Mouse (Mus musculus) neural tube, embryonic 10.5 days (tissue): ENCODE measurements around the gene Sp2.

ENCODE experiments used
- DNase-seq: peaks from one replicate; pipeline ENCODE4 v3.0.0-alpha.2; 2017; ENCODE audit warnings: low spot score; ENCODE audit errors: extremely low spot score

Sp2 gene

GRCm38 (mm10) chr11:96970341-96970740 is 12.4 kb downstream of the Sp2 start:
- no peak for DNase-seq

- DNase-seq, result no peak
Measured at GRCm38 (mm10) chr11:96969746-96970145, 13.0 kb downstream of the Sp2 start.

- no peak for DNase-seq
Measured at GRCm38 (mm10) chr11:96969280-96969722, 13.5 kb downstream of the Sp2 start.

- no peak for DNase-seq
Measured at GRCm38 (mm10) chr11:96968476-96968875, 14.3 kb downstream of the Sp2 start.

GRCm38 (mm10) chr11:96967544-96968269 is 15.1 kb downstream of the Sp2 start:
- no peak for DNase-seq

GRCm38 (mm10) chr11:96966914-96967543 is 15.7 kb downstream of the Sp2 start:
- no peak for DNase-seq

- no peak for DNase-seq
Measured at GRCm38 (mm10) chr11:96966172-96966571, 16.6 kb downstream of the Sp2 start.

- DNase-seq, result peak; percentile 86
Measured at GRCm38 (mm10) chr11:96963580-96963979, 19.2 kb downstream of the Sp2 start.

- DNase-seq, result no peak
Measured at GRCm38 (mm10) chr11:96957061-96957805, 25.5 kb downstream of the Sp2 start.

GRCm38 (mm10) chr11:96956009-96956724 is 26.6 kb downstream of the Sp2 start:
- no peak for DNase-seq

- no peak for DNase-seq
Measured at GRCm38 (mm10) chr11:96955094-96955493, 27.7 kb downstream of the Sp2 start.

GRCm38 (mm10) chr11:96952896-96953295 is 29.9 kb downstream of the Sp2 start:
- DNase-seq, result no peak

GRCm38 (mm10) chr11:96952426-96952825 is 30.3 kb downstream of the Sp2 start:
- DNase-seq, result no peak

- DNase-seq, result no peak
Measured at GRCm38 (mm10) chr11:96950767-96951166, 32.0 kb downstream of the Sp2 start.

- DNase-seq, result no peak
Measured at GRCm38 (mm10) chr11:96947849-96948248, 34.9 kb downstream of the Sp2 start.

GRCm38 (mm10) chr11:96946498-96946897 is 36.3 kb downstream of the Sp2 start:
- DNase-seq, result no peak

- no peak for DNase-seq
Measured at GRCm38 (mm10) chr11:96944844-96945580, 37.7 kb downstream of the Sp2 start.

- DNase-seq, result peak; percentile 84
Measured at GRCm38 (mm10) chr11:96943746-96944304, 38.9 kb downstream of the Sp2 start, which contains the start of gene Pnpo. Gene Pnpo (minus strand): TSS chr11:96943986.

- DNase-seq, result no peak
Measured at GRCm38 (mm10) chr11:96941989-96942590, 40.7 kb downstream of the Sp2 start.
